Mouse (Mus musculus): ENCODE measurements around the gene Mllt10. TPM values are rescaled to one million over a fixed set of nuclear protein-coding genes. Genes with fewer than 3 reads are reported as not detected.

The Mllt10 gene
- polyA plus RNA-seq, 2 experiments = 14.4 to 16.4 TPM

DNA sequence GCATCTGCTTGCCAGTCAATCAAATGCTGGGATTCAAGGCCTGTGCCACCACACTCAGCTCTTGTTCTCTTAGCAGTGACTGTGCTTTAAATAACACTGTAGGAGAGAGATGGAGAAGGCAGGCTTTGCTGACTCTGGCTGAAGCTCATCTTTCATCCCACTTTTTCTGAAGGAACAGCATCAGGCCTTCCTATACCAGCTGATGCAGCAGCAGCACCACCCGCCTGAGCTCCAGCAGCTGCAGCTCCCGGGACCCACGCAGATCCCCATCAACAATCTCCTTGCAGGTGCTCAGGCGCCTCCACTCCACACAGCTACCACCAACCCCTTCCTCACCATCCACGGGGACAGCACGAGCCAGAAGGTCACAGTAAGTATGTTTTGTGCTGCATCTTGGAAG lies 153.5 kb downstream of the Mllt10 start:
- ATAC-seq (ENCODE audit: insufficient read depth) (no peak), DNase-seq (ENCODE audit: low read depth in 3 of 3, low spot score in 3 of 3) (no peak)
- H3K27ac ChIP-seq = no peak overlapping the region
- no peak for TF ChIP-seq EP300 (IDR thresholded peaks at IDR 0.05; ENCODE audit: low read depth)
- TF ChIP-seq CTCF (IDR thresholded peaks at IDR 0.05; ENCODE audit: low read depth) = no peak
- WGBS (ENCODE audit: insufficient replicate concordance) = 82% methylated on average over 6 of the region's 6 CpGs
- no peak overlapping the region for H3K4me2 ChIP-seq (ENCODE audit: low read depth)
- H3K9ac ChIP-seq (replicated peaks) = no peak overlapping the region
- H3K4me3 ChIP-seq (ENCODE audit: insufficient read depth in 1 of 2, low read depth in 2 of 2, low read length in 2 of 2) = no peak overlapping the region
- no peaks in the 10 kb centered on the region for H3K27me3 ChIP-seq (ENCODE audit: control insufficient read depth, insufficient read depth, low read length)
- H3K4me1 ChIP-seq (replicated peaks; ENCODE audit: control insufficient read depth in 2 of 2, insufficient read depth in 2 of 2, low read length in 1 of 2) = no peaks in the 10 kb centered on the region
- H3K9me3 ChIP-seq (ENCODE audit: control insufficient read depth, low read length) = no peaks in the 10 kb centered on the region
- H3K36me3 ChIP-seq (replicated peaks; ENCODE audit: control insufficient read depth, insufficient read depth, low read depth) = peaks cover 61% of the 10 kb centered on the region

DNA sequence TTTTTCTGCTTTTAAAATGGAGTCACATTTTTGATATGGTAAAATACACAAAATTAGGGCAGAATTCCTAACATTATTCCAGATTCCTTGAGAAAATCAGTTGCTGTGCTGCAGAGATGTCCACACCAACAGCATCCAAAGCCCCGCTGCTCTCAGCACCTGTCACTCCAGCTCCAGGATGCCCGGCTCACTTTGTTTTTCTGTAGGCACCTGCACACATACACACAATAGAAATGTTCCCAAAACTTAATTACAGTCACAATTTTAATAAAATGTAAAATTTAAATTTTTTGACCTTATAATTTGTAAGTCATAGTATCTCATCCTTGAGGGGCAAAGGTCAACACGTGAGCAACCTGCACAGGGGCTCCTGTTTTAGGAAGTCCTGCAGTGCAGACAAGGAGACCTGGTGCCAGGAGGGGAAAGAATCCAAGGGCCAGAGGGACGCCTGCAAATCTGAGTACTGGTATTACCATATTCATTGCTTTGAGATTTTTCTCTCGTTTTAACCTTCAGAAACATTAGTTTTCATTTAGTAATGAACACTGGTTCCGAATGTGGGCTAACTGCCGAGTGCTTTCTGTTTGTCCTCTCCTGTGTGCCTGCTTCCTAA lies 154.3 kb downstream of the Mllt10 start:
- no peak overlapping the region for H3K27ac ChIP-seq
- no peak for ATAC-seq (ENCODE audit: insufficient read depth)
- no peak for TF ChIP-seq CTCF (IDR thresholded peaks at IDR 0.05; ENCODE audit: low read depth)
- TF ChIP-seq EP300 (IDR thresholded peaks at IDR 0.05; ENCODE audit: low read depth) = no peak
- peaks cover 60% of the 10 kb centered on the region for H3K36me3 ChIP-seq (replicated peaks; ENCODE audit: control insufficient read depth, insufficient read depth, low read depth)
- no peaks in the 10 kb centered on the region for H3K4me1 ChIP-seq (replicated peaks; ENCODE audit: control insufficient read depth in 2 of 2, insufficient read depth in 2 of 2, low read length in 1 of 2)
- no peak for DNase-seq (ENCODE audit: low read depth in 3 of 3, low spot score in 3 of 3)
- H3K27me3 ChIP-seq (ENCODE audit: control insufficient read depth, insufficient read depth, low read length) = no peaks in the 10 kb centered on the region
- H3K4me2 ChIP-seq (ENCODE audit: low read depth) = no peak overlapping the region
- no peak overlapping the region for H3K4me3 ChIP-seq (ENCODE audit: insufficient read depth in 1 of 2, low read depth in 2 of 2, low read length in 2 of 2)
- H3K9ac ChIP-seq (replicated peaks) = no peak overlapping the region
- 84% methylated on average over 7 of the region's 7 CpGs for WGBS (ENCODE audit: insufficient replicate concordance)
- no peaks in the 10 kb centered on the region for H3K9me3 ChIP-seq (ENCODE audit: control insufficient read depth, low read length)

DNA sequence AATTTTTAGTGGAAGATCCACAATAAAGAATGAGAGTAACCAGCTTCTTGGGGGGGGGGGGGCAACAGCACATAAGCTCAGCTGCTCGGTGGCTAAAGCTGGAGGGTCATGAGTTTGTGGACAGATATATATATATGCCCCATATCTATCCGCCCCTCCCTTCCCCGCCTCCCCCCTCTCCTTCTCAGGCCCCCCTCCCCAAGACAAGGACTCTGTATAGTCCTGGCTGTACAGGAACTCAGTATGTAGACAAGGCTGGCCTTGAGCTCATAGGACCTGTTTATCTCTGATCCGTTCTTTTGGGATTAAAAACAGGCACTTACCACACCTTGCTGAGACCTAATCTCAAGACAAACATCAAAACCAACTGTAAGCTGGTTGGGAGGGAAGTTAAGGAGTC lies 154.9 kb downstream of the Mllt10 start:
- no peak for TF ChIP-seq CTCF (IDR thresholded peaks at IDR 0.05; ENCODE audit: low read depth)
- no peak for TF ChIP-seq EP300 (IDR thresholded peaks at IDR 0.05; ENCODE audit: low read depth)
- DNase-seq (ENCODE audit: low read depth in 3 of 3, low spot score in 3 of 3) (no peak), ATAC-seq (ENCODE audit: insufficient read depth) (no peak)
- H3K4me1 ChIP-seq (replicated peaks; ENCODE audit: control insufficient read depth in 2 of 2, insufficient read depth in 2 of 2, low read length in 1 of 2) = no peaks in the 10 kb centered on the region
- no peaks in the 10 kb centered on the region for H3K27me3 ChIP-seq (ENCODE audit: control insufficient read depth, insufficient read depth, low read length)
- no peak overlapping the region for H3K9ac ChIP-seq (replicated peaks)
- H3K4me2 ChIP-seq (ENCODE audit: low read depth) = no peak overlapping the region
- H3K36me3 ChIP-seq (replicated peaks; ENCODE audit: control insufficient read depth, insufficient read depth, low read depth) = peaks cover 58% of the 10 kb centered on the region
- WGBS (ENCODE audit: insufficient replicate concordance) = 72% methylated on average over 4 of the region's 4 CpGs
- H3K4me3 ChIP-seq (ENCODE audit: insufficient read depth in 1 of 2, low read depth in 2 of 2, low read length in 2 of 2) = no peak overlapping the region
- no peaks in the 10 kb centered on the region for H3K9me3 ChIP-seq (ENCODE audit: control insufficient read depth, low read length)
- no peak overlapping the region for H3K27ac ChIP-seq

DNA sequence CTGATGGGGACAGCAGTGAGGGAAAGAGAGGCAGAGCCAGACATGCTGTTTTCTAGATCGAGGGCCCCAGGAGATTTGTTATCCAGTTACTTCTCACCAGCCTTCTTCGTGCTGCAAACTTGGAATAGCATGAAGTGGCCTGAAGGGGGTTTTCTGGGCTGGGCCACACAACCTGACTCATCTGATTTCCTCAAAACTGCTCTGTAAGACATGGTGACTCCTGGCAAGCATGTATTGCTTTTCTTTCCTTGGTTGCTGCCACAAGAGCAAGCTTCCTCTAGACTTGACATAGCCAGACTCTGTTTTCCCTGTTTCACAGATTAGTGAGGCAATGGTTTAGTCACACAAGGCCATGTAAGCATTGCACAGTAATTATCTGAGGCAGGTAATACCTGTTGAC lies 159.0 kb downstream of the Mllt10 start:
- WGBS (ENCODE audit: insufficient replicate concordance) = 87% methylated on average over 2 of the region's 2 CpGs
- no peaks in the 10 kb centered on the region for H3K27me3 ChIP-seq (ENCODE audit: control insufficient read depth, insufficient read depth, low read length)
- no peak overlapping the region for H3K4me2 ChIP-seq (ENCODE audit: low read depth)
- no peak overlapping the region for H3K9ac ChIP-seq (replicated peaks)
- H3K4me3 ChIP-seq (ENCODE audit: insufficient read depth in 1 of 2, low read depth in 2 of 2, low read length in 2 of 2) = no peak overlapping the region
- no peaks in the 10 kb centered on the region for H3K4me1 ChIP-seq (replicated peaks; ENCODE audit: control insufficient read depth in 2 of 2, insufficient read depth in 2 of 2, low read length in 1 of 2)
- DNase-seq (ENCODE audit: low read depth in 3 of 3, low spot score in 3 of 3) (no peak), ATAC-seq (ENCODE audit: insufficient read depth) (no peak)
- no peak overlapping the region for H3K27ac ChIP-seq
- TF ChIP-seq EP300 (IDR thresholded peaks at IDR 0.05; ENCODE audit: low read depth) (no peak), CTCF (IDR thresholded peaks at IDR 0.05; ENCODE audit: low read depth) (no peak)
- H3K9me3 ChIP-seq (ENCODE audit: control insufficient read depth, low read length) = no peaks in the 10 kb centered on the region
- H3K36me3 ChIP-seq (replicated peaks; ENCODE audit: control insufficient read depth, insufficient read depth, low read depth) = peaks cover 42% of the 10 kb centered on the region

- no peak overlapping the region for H3K9ac ChIP-seq (replicated peaks)
- H3K4me1 ChIP-seq (replicated peaks; ENCODE audit: control insufficient read depth in 2 of 2, insufficient read depth in 2 of 2, low read length in 1 of 2) = no peaks in the 10 kb centered on the region
- ATAC-seq (ENCODE audit: insufficient read depth) = no peak
- H3K27ac ChIP-seq = no peak overlapping the region
- H3K9me3 ChIP-seq (ENCODE audit: control insufficient read depth, low read length) = no peaks in the 10 kb centered on the region
- no peak overlapping the region for H3K4me3 ChIP-seq (ENCODE audit: insufficient read depth in 1 of 2, low read depth in 2 of 2, low read length in 2 of 2)
- no peak for DNase-seq (ENCODE audit: low read depth in 3 of 3, low spot score in 3 of 3)
- no peak overlapping the region for H3K4me2 ChIP-seq (ENCODE audit: low read depth)
- H3K27me3 ChIP-seq (ENCODE audit: control insufficient read depth, insufficient read depth, low read length) = no peaks in the 10 kb centered on the region
- peaks cover 17% of the 10 kb centered on the region for H3K36me3 ChIP-seq (replicated peaks; ENCODE audit: control insufficient read depth, insufficient read depth, low read depth)
- WGBS (ENCODE audit: insufficient replicate concordance) = 65% methylated on average over 3 of the region's 3 CpGs
- TF ChIP-seq EP300 (IDR thresholded peaks at IDR 0.05; ENCODE audit: low read depth) (no peak), CTCF (IDR thresholded peaks at IDR 0.05; ENCODE audit: low read depth) (no peak)
Measured at GRCm38 (mm10) chr2:18217867-18218266, 162.8 kb downstream of the Mllt10 start.

All from liver, embryonic 14.5 days (tissue).